Mouse (Mus musculus) megakaryocyte, embryonic 14.5 days (primary cell): ENCODE results near the gene Gadd45gip1. TPM values are rescaled to one million over a fixed set of nuclear protein-coding genes. Genes with fewer than 3 reads are reported as not detected.
A peak's percentile ranks its signal among the peaks of the same experiment; 100 is the strongest.

ENCODE experiments used
- H3K27me3 ChIP-seq: replicated peaks from 2 replicates; pipeline ENCODE3; 2012; ENCODE audit warnings: inconsistent platforms
- H3K36me3 ChIP-seq: replicated peaks from 2 replicates; pipeline ENCODE3; 2012; ENCODE audit warnings: low read length, inconsistent platforms, mixed read lengths
- H3K4me1 ChIP-seq: 2 replicates; pipeline ENCODE4 v1.6.1; 2012; ENCODE audit warnings: inconsistent platforms
- H3K4me3 ChIP-seq: replicated peaks from 2 replicates; pipeline ENCODE3; 2012; ENCODE audit warnings: moderate library complexity, mild to moderate bottlenecking, inconsistent platforms
- H3K9me3 ChIP-seq: 2 replicates; pipeline ENCODE4 v1.6.1; 2012; ENCODE audit warnings: inconsistent platforms
- FLI1 ChIP-seq: IDR thresholded peaks from 2 replicates; pipeline ENCODE4 v1.6.1; 2012; ENCODE audit warnings: low read length, inconsistent platforms, mixed read lengths
- GATA1 ChIP-seq: IDR thresholded peaks from 3 replicates; pipeline ENCODE4 v1.6.1; 2012; ENCODE audit warnings: mixed read lengths, low read length, inconsistent platforms, borderline replicate concordance
- polyA plus RNA-seq: library from polyadenylated mRNA; stranded (reverse); fragments of >175 nt; gene quantifications from 2 replicates; pipeline ENCODE4 v1.2.3, GENCODE M21; 2012; ENCODE audit warnings: low replicate concordance; ENCODE audit not compliant: insufficient read depth

The Gadd45gip1 gene
- polyA plus RNA-seq, 1 experiment: 49.3 TPM

GRCm38 (mm10) chr8:84810896-84811295 lies 20.4 kb upstream of the Gadd45gip1 start:
- Histone ChIP-seq H3K27me3 (peaks cover 35% of the 10 kb centered on the region), H3K4me3 (peak overlapping the region; percentile 89)

GRCm38 (mm10) chr8:84811303-84811702 lies 20.0 kb upstream of the Gadd45gip1 start:
- Histone ChIP-seq H3K36me3 (no peaks in the 10 kb centered on the region), H3K4me3 (peak overlapping the region; percentile 89), H3K27me3 (peaks cover 31% of the 10 kb centered on the region), H3K9me3 (peaks cover 1% of the 10 kb centered on the region), H3K4me1 (peaks cover 57% of the 10 kb centered on the region)
- TF ChIP-seq GATA1 (no peak), FLI1 (no peak)

More at GRCm38 (mm10) chr8:84810896-84811295, 20.4 kb upstream of the Gadd45gip1 start:
- Histone ChIP-seq H3K4me1 (peaks cover 53% of the 10 kb centered on the region), H3K36me3 (no peaks in the 10 kb centered on the region), H3K9me3 (peaks cover 5% of the 10 kb centered on the region)
- TF ChIP-seq FLI1: no peak
- no peak for TF ChIP-seq GATA1

- peaks cover 57% of the 10 kb centered on the region for H3K4me1 ChIP-seq
Observed at GRCm38 (mm10) chr8:84813059-84813458, 18.3 kb upstream of the Gadd45gip1 start.

GRCm38 (mm10) chr8:84813830-84814229 lies 17.5 kb upstream of the Gadd45gip1 start:
- peaks cover 29% of the 10 kb centered on the region for H3K27me3 ChIP-seq
- no peaks in the 10 kb centered on the region for H3K36me3 ChIP-seq
- no peaks in the 10 kb centered on the region for H3K9me3 ChIP-seq
- TF ChIP-seq FLI1: no peak
- no peak for TF ChIP-seq GATA1
- peaks cover 55% of the 10 kb centered on the region for H3K4me1 ChIP-seq
- no peak overlapping the region for H3K4me3 ChIP-seq

More at GRCm38 (mm10) chr8:84813059-84813458, 18.3 kb upstream of the Gadd45gip1 start:
- Histone ChIP-seq H3K27me3 (peaks cover 31% of the 10 kb centered on the region), H3K4me3 (no peak overlapping the region), H3K36me3 (no peaks in the 10 kb centered on the region), H3K9me3 (no peaks in the 10 kb centered on the region)
- TF ChIP-seq GATA1: no peak
- no peak for TF ChIP-seq FLI1

- H3K27me3 ChIP-seq: peaks cover 26% of the 10 kb centered on the region
- no peaks in the 10 kb centered on the region for H3K9me3 ChIP-seq
- H3K4me3 ChIP-seq: no peak overlapping the region
- peaks cover 51% of the 10 kb centered on the region for H3K4me1 ChIP-seq
- no peaks in the 10 kb centered on the region for H3K36me3 ChIP-seq
- TF ChIP-seq GATA1 (no peak), FLI1 (no peak)
Observed at GRCm38 (mm10) chr8:84814240-84814554, 17.1 kb upstream of the Gadd45gip1 start.

- TF ChIP-seq GATA1: no peak
- no peak for TF ChIP-seq FLI1
- no peaks in the 10 kb centered on the region for H3K9me3 ChIP-seq
- peaks cover 51% of the 10 kb centered on the region for H3K4me1 ChIP-seq
- peak overlapping the region; percentile 76 for H3K4me3 ChIP-seq
- H3K36me3 ChIP-seq: no peaks in the 10 kb centered on the region
- H3K27me3 ChIP-seq: peaks cover 23% of the 10 kb centered on the region
Observed at GRCm38 (mm10) chr8:84814555-84815441, 16.5 kb upstream of the Gadd45gip1 start.

- H3K27me3 ChIP-seq: peaks cover 23% of the 10 kb centered on the region
- H3K4me3 ChIP-seq: peak overlapping the region; percentile 76
- H3K9me3 ChIP-seq: no peaks in the 10 kb centered on the region
- H3K4me1 ChIP-seq: peaks cover 53% of the 10 kb centered on the region
- TF ChIP-seq GATA1 (no peak), FLI1 (no peak)
- no peaks in the 10 kb centered on the region for H3K36me3 ChIP-seq
Observed at GRCm38 (mm10) chr8:84815547-84815946, 15.8 kb upstream of the Gadd45gip1 start.

GRCm38 (mm10) chr8:84816117-84816516 lies 15.2 kb upstream of the Gadd45gip1 start:
- no peaks in the 10 kb centered on the region for H3K36me3 ChIP-seq
- H3K4me1 ChIP-seq: peaks cover 48% of the 10 kb centered on the region
- no peaks in the 10 kb centered on the region for H3K9me3 ChIP-seq
- no peak for TF ChIP-seq FLI1
- peaks cover 24% of the 10 kb centered on the region for H3K27me3 ChIP-seq
- no peak overlapping the region for H3K4me3 ChIP-seq

- Histone ChIP-seq H3K9me3 (no peaks in the 10 kb centered on the region), H3K4me3 (peak within 1 kb of the TSS; percentile 33), H3K36me3 (no peaks in the 10 kb centered on the region), H3K27me3 (peaks cover 9% of the 10 kb centered on the region), H3K4me1 (peaks cover 39% of the 10 kb centered on the region)
- no peak for TF ChIP-seq GATA1
- TF ChIP-seq FLI1: no peak
Observed at GRCm38 (mm10) chr8:84822723-84823122, 8.6 kb upstream of the Gadd45gip1 start, which contains the start of gene Dand5. Dand5 (minus strand) TSS chr8:84822823.

GRCm38 (mm10) chr8:84823653-84824052 lies 7.7 kb upstream of the Gadd45gip1 start:
- Histone ChIP-seq H3K27me3 (peaks cover 9% of the 10 kb centered on the region), H3K4me3 (peak overlapping the region; percentile 33), H3K4me1 (peaks cover 39% of the 10 kb centered on the region), H3K9me3 (no peaks in the 10 kb centered on the region), H3K36me3 (no peaks in the 10 kb centered on the region)
- TF ChIP-seq FLI1 (no peak), GATA1 (no peak)
